Mouse (Mus musculus): ENCODE measurements around the gene Spata4. TPM values are rescaled to one million over a fixed set of nuclear protein-coding genes. Genes with fewer than 3 reads are reported as not detected.

The Spata4 gene
- total RNA-seq, 2 experiments from 2014 or later: not detected

Other genes with a start within 250 kb of the Spata4 start
- 0.66 and 1.4 TPM in 2 replicates for gene Asb5, start 71.2 kb upstream of the Spata4 start, total RNA-seq (2015)
- gene Asb5, start 71.2 kb upstream of the Spata4 start, total RNA-seq (2017): 0.33 TPM in 1 of 2 replicates, not detected in the other
- 245 and 259 TPM in 2 replicates for gene Spcs3, start 70.8 kb upstream of the Spata4 start, total RNA-seq (2015)
- 171 and 192 TPM in 2 replicates for gene Spcs3, start 70.8 kb upstream of the Spata4 start, total RNA-seq (2017)

All from megakaryocyte progenitor cell, adult 5-6 weeks (primary cell).